Mouse (Mus musculus): Measurements from ENCODE around the gene Il2ra.

DNA sequence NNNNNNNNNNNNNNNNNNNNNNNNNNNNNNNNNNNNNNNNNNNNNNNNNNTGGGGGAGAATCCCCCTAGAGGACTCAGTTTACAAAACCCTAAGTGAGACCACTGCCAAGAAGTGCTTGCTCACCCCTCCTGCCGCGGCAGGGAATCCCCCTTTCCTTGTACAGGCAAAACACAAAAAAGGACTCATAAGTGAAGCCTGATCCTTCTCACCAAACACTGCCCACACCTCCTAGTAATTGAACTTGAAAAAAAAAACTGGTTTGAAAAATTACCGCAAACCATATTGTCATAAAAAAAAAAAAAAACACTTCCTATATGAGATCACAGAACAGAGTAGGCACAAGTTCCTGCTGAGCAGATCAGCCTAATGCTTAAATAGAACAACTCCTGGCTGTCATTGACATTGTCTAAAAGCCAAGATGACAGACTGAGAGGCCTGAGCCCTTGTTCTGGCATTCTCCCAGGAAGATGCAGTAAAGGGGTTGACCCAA, at the start of gene Il2ra:
- TF ChIP-seq MYOG (IDR thresholded peaks at IDR 0.05; ENCODE audit: control insufficient read depth in 1 of 3, insufficient read depth in 1 of 3, insufficient read length in 2 of 3, low read depth in 2 of 3) = no peak
- TF ChIP-seq MAX (IDR thresholded peaks at IDR 0.05; ENCODE audit: low read depth) = no peak
- TF ChIP-seq USF1 (IDR thresholded peaks at IDR 0.05; ENCODE audit: low read depth) = no peak
- TF ChIP-seq POLR2A (IDR thresholded peaks at IDR 0.05; ENCODE audit: insufficient read length, low read depth) = no peak
- TF ChIP-seq MYOD1 (IDR thresholded peaks at IDR 0.05; ENCODE audit: control insufficient read depth in 1 of 3, insufficient read length in 2 of 3, low read depth in 2 of 3) = no peak
- TF ChIP-seq TCF12 (IDR thresholded peaks at IDR 0.05; ENCODE audit: insufficient read depth, poor library complexity, severe bottlenecking) = no peak
- TF ChIP-seq REST (IDR thresholded peaks at IDR 0.05; ENCODE audit: insufficient read depth, insufficient read length) = no peak
- no peak for TF ChIP-seq CEBPB (IDR thresholded peaks at IDR 0.05; ENCODE audit: insufficient read depth, poor library complexity, severe bottlenecking)
- no peak for TF ChIP-seq POLR2AphosphoS2 (IDR thresholded peaks at IDR 0.05; ENCODE audit: insufficient read length, low read depth)
- no peak for TF ChIP-seq SRF (IDR thresholded peaks at IDR 0.05; ENCODE audit: control insufficient read depth, insufficient read length, low read depth)
- TF ChIP-seq E2F4 (IDR thresholded peaks at IDR 0.05; ENCODE audit: insufficient read depth) = no peak
- no peak for TF ChIP-seq TCF3 (IDR thresholded peaks at IDR 0.05; ENCODE audit: insufficient read length, low read depth)
